Comparison of ENCODE assay signal across 8 mouse cellular contexts in genomic region chr3:142700442-142701322, GRCm38 (mm10). TPM values are rescaled to one million over a fixed set of nuclear protein-coding genes. Genes with fewer than 3 reads are reported as not detected.
A peak's percentile ranks its signal among the peaks of the same experiment; 100 is the strongest.
DNase-seq lines count a peak whose midpoint lies in the region; ATAC-seq lines count a peak whose summit lies in the region.

Gene Kyat3, plus strand, starts transcription at chr3:142701051.

- H3K4me1 ChIP-seq in hindbrain, embryonic 13.5 days (replicated peaks) = peaks cover 16% of the 10 kb centered on the region

- peak within 1 kb of the TSS; percentile 31 for H3K27ac ChIP-seq in hindbrain, embryonic 13.5 days

- peaks cover 17% of the 10 kb centered on the region for H3K27me3 ChIP-seq in hindbrain, embryonic 13.5 days

- H3K9me3 ChIP-seq in hindbrain, embryonic 13.5 days = no peaks in the 10 kb centered on the region

- H3K4me2 ChIP-seq in hindbrain, embryonic 13.5 days = peak within 1 kb of the TSS; percentile 85

- ATAC-seq in hindbrain, embryonic 13.5 days (ENCODE audit: low FRiP score) = peak; percentile 100

- peak; percentile 90 for DNase-seq in NIH3T3 (ENCODE audit: low read depth)
- DNase-seq in cerebellum, postnatal 14 days = peak; percentile 87 to 90
- DNase-seq in frontal cortex, postnatal 14 days (ENCODE audit: low spot score in 2 of 2) = peak; percentile 87 to 88
- peak; percentile 73 for DNase-seq in layer of hippocampus, postnatal 25 days (ENCODE audit: extremely low spot score in 1 of 2, low spot score in 1 of 2)
- peak; percentile 97 for DNase-seq in lung, postnatal 25 days (ENCODE audit: low spot score)
- DNase-seq in retina, embryonic 14.5 days (ENCODE audit: low spot score) = peak; percentile 95
- peak; percentile 82 for DNase-seq in thymus, postnatal 4 days

- peak within 1 kb of the TSS; percentile 58 for H3K4me3 ChIP-seq in hindbrain, embryonic 13.5 days

- no peaks in the 10 kb centered on the region for H3K36me3 ChIP-seq in hindbrain, embryonic 13.5 days

- WGBS in hindbrain, embryonic 13.5 days = under 1% methylated on average over 48 of the region's 48 CpGs

- H3K9ac ChIP-seq in hindbrain, embryonic 13.5 days = peak within 1 kb of the TSS; percentile 70

RNA-seq across cellular contexts. Expression of gene Kyat3, which starts in this region (rescaled TPM):
- 5.1 and 5.3 TPM in 2 replicates for polyA plus RNA-seq in hindbrain, embryonic 13.5 days (2015; fragmentation: Nextera tagmentation; extraction: Ambion mirVana)
- 1 to 10 TPM; 6.3 to 6.6 TPM for total RNA-seq in layer of hippocampus, postnatal 25 days (2021)

Comparison
In these comparisons a context has a peak if more than half of its experiments do, and no peak if none do; other contexts are left out.
1. Peak in every context shown above with its lines: DNase-seq, ATAC-seq, H3K4me3 ChIP-seq and H3K27ac ChIP-seq.